Mouse (Mus musculus): ENCODE measurements around the gene Epha7. TPM values are rescaled to one million over a fixed set of nuclear protein-coding genes. Genes with fewer than 3 reads are reported as not detected.

Gene Epha7
- polyA plus RNA-seq, 2 experiments: 0.58 to 1.1 TPM

DNA sequence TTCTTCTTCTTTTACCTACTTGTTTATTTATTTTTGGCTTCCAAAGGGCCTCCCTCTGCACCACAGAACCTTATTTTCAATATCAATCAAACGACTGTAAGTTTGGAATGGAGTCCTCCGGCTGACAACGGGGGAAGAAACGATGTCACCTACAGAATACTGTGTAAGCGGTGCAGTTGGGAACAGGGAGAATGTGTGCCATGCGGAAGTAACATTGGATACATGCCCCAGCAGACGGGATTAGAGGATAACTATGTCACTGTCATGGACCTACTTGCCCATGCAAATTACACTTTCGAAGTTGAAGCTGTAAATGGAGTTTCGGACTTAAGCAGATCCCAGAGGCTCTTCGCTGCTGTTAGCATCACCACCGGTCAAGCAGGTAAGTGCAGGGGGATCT, 58.7 kb downstream of the Epha7 start:
- DNase-seq (ENCODE audit: low read depth in 3 of 3, low spot score in 3 of 3) (no peak), ATAC-seq (ENCODE audit: insufficient read depth) (no peak)
- no peak overlapping the region for H3K27ac ChIP-seq
- H3K4me3 ChIP-seq (ENCODE audit: insufficient read depth in 1 of 2, low read depth in 2 of 2, low read length in 2 of 2): no peak overlapping the region
- no peaks in the 10 kb centered on the region for H3K27me3 ChIP-seq (ENCODE audit: control insufficient read depth, insufficient read depth, low read length)
- no peak overlapping the region for H3K9ac ChIP-seq (replicated peaks)
- TF ChIP-seq EP300 (IDR thresholded peaks at IDR 0.05; ENCODE audit: low read depth) (no peak), CTCF (IDR thresholded peaks at IDR 0.05; ENCODE audit: low read depth) (no peak)
- H3K9me3 ChIP-seq (ENCODE audit: control insufficient read depth, low read length): no peaks in the 10 kb centered on the region
- H3K4me1 ChIP-seq (replicated peaks; ENCODE audit: control insufficient read depth in 2 of 2, insufficient read depth in 2 of 2, low read length in 1 of 2): no peaks in the 10 kb centered on the region
- H3K4me2 ChIP-seq (ENCODE audit: low read depth): no peak overlapping the region
- no peaks in the 10 kb centered on the region for H3K36me3 ChIP-seq (replicated peaks; ENCODE audit: control insufficient read depth, insufficient read depth, low read depth)
- WGBS (ENCODE audit: insufficient replicate concordance): 74% methylated on average over 11 of the region's 11 CpGs

DNA sequence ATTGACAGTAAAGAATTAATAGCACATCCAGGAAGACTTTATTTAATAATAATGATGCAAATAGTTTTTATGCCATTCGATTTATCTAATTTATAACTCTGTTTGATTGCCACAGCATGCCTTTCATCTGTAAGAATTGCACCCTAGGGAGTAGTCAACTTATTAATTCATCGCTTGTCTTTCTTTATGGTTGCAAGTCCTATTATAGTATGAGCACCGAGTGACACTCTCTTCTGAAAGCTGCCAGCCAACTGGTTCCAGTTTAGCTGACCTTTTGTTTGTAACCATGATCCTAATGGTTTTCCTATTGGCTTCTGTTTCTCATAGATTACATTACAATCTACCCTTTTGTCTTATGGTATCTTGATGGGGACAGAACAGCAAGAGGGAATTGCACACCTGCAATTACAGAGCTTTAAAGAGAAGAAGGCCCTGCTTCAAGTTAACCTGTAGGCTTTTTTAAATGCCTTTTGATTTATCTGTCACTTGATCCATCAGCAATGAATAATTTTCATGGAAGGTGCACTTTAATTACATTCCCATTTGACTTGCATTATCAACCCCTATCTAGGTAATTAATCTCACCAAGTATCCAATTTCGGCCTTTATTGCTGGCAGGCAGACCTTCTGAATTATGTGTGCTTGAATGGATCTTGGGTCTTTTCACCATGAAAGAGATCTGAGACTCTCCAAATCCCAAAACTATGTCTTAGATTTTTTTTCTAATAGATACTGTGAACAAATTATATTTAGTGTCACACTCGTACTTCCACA, 68.5 kb downstream of the Epha7 start:
- DNase-seq (ENCODE audit: low read depth in 3 of 3, low spot score in 3 of 3) (no peak), ATAC-seq (ENCODE audit: insufficient read depth) (no peak)
- no peak overlapping the region for H3K27ac ChIP-seq
- no peaks in the 10 kb centered on the region for H3K4me1 ChIP-seq (replicated peaks; ENCODE audit: control insufficient read depth in 2 of 2, insufficient read depth in 2 of 2, low read length in 1 of 2)
- TF ChIP-seq EP300 (IDR thresholded peaks at IDR 0.05; ENCODE audit: low read depth) (no peak), CTCF (IDR thresholded peaks at IDR 0.05; ENCODE audit: low read depth) (no peak)
- no peak overlapping the region for H3K4me3 ChIP-seq (ENCODE audit: insufficient read depth in 1 of 2, low read depth in 2 of 2, low read length in 2 of 2)
- H3K27me3 ChIP-seq (ENCODE audit: control insufficient read depth, insufficient read depth, low read length): no peaks in the 10 kb centered on the region
- H3K9me3 ChIP-seq (ENCODE audit: control insufficient read depth, low read length): no peaks in the 10 kb centered on the region
- no peak overlapping the region for H3K9ac ChIP-seq (replicated peaks)
- 59% methylated on average over 5 of the region's 5 CpGs for WGBS (ENCODE audit: insufficient replicate concordance)
- no peaks in the 10 kb centered on the region for H3K36me3 ChIP-seq (replicated peaks; ENCODE audit: control insufficient read depth, insufficient read depth, low read depth)
- H3K4me2 ChIP-seq (ENCODE audit: low read depth): no peak overlapping the region

DNA sequence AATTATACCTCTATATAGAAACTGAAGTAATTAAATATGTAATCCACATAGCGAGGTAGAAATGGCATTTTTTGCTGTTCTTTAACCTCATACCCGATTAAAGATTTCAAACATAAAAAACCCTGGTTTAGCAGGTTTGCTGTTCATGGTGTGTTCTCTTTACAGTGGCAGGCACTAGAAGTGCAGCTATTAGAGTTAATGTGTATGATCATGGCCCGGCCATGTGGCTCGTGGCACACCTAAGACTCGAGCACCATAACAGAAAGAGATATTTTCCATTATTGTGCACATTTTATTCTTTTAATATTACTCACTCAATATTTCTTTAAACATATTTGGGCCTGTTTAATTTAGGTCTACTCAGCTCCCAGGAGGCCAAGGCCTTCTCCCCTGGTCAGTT, 76.7 kb downstream of the Epha7 start:
- DNase-seq (ENCODE audit: low read depth in 3 of 3, low spot score in 3 of 3): no peak
- H3K9me3 ChIP-seq (ENCODE audit: control insufficient read depth, low read length): no peaks in the 10 kb centered on the region
- no peak overlapping the region for H3K4me3 ChIP-seq (ENCODE audit: insufficient read depth in 1 of 2, low read depth in 2 of 2, low read length in 2 of 2)
- H3K9ac ChIP-seq (replicated peaks): no peak overlapping the region
- no peaks in the 10 kb centered on the region for H3K27me3 ChIP-seq (ENCODE audit: control insufficient read depth, insufficient read depth, low read length)
- H3K4me1 ChIP-seq (replicated peaks; ENCODE audit: control insufficient read depth in 2 of 2, insufficient read depth in 2 of 2, low read length in 1 of 2): no peaks in the 10 kb centered on the region
- H3K36me3 ChIP-seq (replicated peaks; ENCODE audit: control insufficient read depth, insufficient read depth, low read depth): no peaks in the 10 kb centered on the region
- TF ChIP-seq EP300 (IDR thresholded peaks at IDR 0.05; ENCODE audit: low read depth) (no peak), CTCF (IDR thresholded peaks at IDR 0.05; ENCODE audit: low read depth) (no peak)
- no peak overlapping the region for H3K27ac ChIP-seq
- no peak for ATAC-seq (ENCODE audit: insufficient read depth)
- H3K4me2 ChIP-seq (ENCODE audit: low read depth): no peak overlapping the region
- 70% methylated on average over 5 of the region's 5 CpGs for WGBS (ENCODE audit: insufficient replicate concordance)

DNA sequence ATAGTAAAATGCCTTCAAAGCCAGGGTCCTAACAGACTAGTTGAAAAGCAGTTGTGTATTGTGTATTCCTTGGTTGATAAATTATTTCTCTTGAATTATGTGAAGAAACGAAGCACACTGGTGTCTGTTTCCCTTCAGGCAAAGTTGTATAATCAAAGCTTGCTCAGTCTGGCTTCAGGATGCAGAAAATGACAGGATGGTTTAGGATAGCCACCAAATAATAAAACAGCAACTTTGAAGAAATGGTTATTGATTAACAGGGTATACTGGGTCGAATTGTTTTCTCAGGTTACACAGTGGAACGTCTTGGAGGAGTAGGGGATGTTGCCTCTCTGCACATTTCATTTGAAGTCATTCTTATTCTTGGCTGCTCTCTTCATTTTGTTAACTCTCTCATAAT, 77.2 kb downstream of the Epha7 start:
- Histone ChIP-seq H3K4me2 (ENCODE audit: low read depth) (no peak overlapping the region), H3K27ac (no peak overlapping the region), H3K4me3 (ENCODE audit: insufficient read depth in 1 of 2, low read depth in 2 of 2, low read length in 2 of 2) (no peak overlapping the region), H3K36me3 (replicated peaks; ENCODE audit: control insufficient read depth, insufficient read depth, low read depth) (no peaks in the 10 kb centered on the region), H3K4me1 (replicated peaks; ENCODE audit: control insufficient read depth in 2 of 2, insufficient read depth in 2 of 2, low read length in 1 of 2) (no peaks in the 10 kb centered on the region), H3K9ac (replicated peaks) (no peak overlapping the region), H3K9me3 (ENCODE audit: control insufficient read depth, low read length) (no peaks in the 10 kb centered on the region), H3K27me3 (ENCODE audit: control insufficient read depth, insufficient read depth, low read length) (no peaks in the 10 kb centered on the region)
- ATAC-seq (ENCODE audit: insufficient read depth) (no peak), DNase-seq (ENCODE audit: low read depth in 3 of 3, low spot score in 3 of 3) (no peak)
- TF ChIP-seq CTCF (IDR thresholded peaks at IDR 0.05; ENCODE audit: low read depth): no peak
- TF ChIP-seq EP300 (IDR thresholded peaks at IDR 0.05; ENCODE audit: low read depth): no peak
- 40% methylated on average over 3 of the region's 3 CpGs for WGBS (ENCODE audit: insufficient replicate concordance)

DNA sequence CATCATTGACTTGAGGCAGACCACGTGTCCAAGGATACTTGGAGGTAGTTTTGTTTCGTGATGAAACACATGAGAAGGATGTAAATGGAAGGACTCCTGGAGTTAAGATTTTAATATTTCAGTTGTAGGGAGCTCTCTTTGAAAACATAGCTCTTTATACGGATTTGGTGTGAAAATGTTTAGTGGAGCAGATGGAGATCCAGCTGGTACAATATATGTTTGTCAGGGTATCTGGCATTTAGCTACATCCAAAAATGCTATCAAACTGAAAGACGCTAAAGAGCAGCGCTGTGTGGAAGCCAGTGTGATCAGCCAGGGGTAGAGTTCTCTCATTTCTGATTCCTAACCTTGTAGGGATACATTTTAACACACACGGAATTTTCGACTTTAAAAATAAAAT, 82.5 kb downstream of the Epha7 start:
- DNase-seq (ENCODE audit: low read depth in 3 of 3, low spot score in 3 of 3) (no peak), ATAC-seq (ENCODE audit: insufficient read depth) (no peak)
- H3K27ac ChIP-seq: no peak overlapping the region
- WGBS (ENCODE audit: insufficient replicate concordance): 67% methylated on average over 7 of the region's 7 CpGs
- H3K9ac ChIP-seq (replicated peaks): no peak overlapping the region
- H3K27me3 ChIP-seq (ENCODE audit: control insufficient read depth, insufficient read depth, low read length): no peaks in the 10 kb centered on the region
- no peak overlapping the region for H3K4me2 ChIP-seq (ENCODE audit: low read depth)
- no peaks in the 10 kb centered on the region for H3K4me1 ChIP-seq (replicated peaks; ENCODE audit: control insufficient read depth in 2 of 2, insufficient read depth in 2 of 2, low read length in 1 of 2)
- H3K4me3 ChIP-seq (ENCODE audit: insufficient read depth in 1 of 2, low read depth in 2 of 2, low read length in 2 of 2): no peak overlapping the region
- H3K9me3 ChIP-seq (ENCODE audit: control insufficient read depth, low read length): no peaks in the 10 kb centered on the region
- H3K36me3 ChIP-seq (replicated peaks; ENCODE audit: control insufficient read depth, insufficient read depth, low read depth): no peaks in the 10 kb centered on the region
- no peak for TF ChIP-seq CTCF (IDR thresholded peaks at IDR 0.05; ENCODE audit: low read depth)
- TF ChIP-seq EP300 (IDR thresholded peaks at IDR 0.05; ENCODE audit: low read depth): no peak

All from liver, embryonic 14.5 days (tissue).